14 mouse cellular contexts compared by ENCODE assay signal in genomic region chr4:48316036-48316435, GRCm38 (mm10).
"Had no signal": no experiment of that assay in that cellular context is flagged by ENCODE, and none has a peak within 500 bp of the region (broad histone marks: within the 10 kb centered on the region; RNA-seq: fewer than 3 reads in every experiment).

No protein-coding gene starts in this region.

- H3K4me2 ChIP-seq: limb, embryonic 12.5 days; midbrain, embryonic 11.5 days; midbrain, embryonic 15.5 days; neural tube, embryonic 12.5 days; stomach, embryonic 15.5 days had no signal

- H3K27ac ChIP-seq: kidney, postnatal 0 days; limb, embryonic 12.5 days; liver, embryonic 14.5 days; macrophage; midbrain, embryonic 15.5 days; neural tube, embryonic 12.5 days; stomach, embryonic 15.5 days had no signal

- H3K4me3 ChIP-seq: limb, embryonic 12.5 days; megakaryocyte, embryonic 14.5 days; midbrain, embryonic 15.5 days; neural tube, embryonic 12.5 days; stomach, embryonic 15.5 days had no signal

- ATAC-seq: midbrain, embryonic 15.5 days had no signal

- H3K36me3 ChIP-seq: limb, embryonic 12.5 days; midbrain, embryonic 15.5 days; neural tube, embryonic 12.5 days; stomach, embryonic 15.5 days had no signal

- H3K9ac ChIP-seq: limb, embryonic 12.5 days; liver, embryonic 14.5 days; midbrain, embryonic 15.5 days; neural tube, embryonic 12.5 days; stomach, embryonic 15.5 days had no signal

- H3K27me3 ChIP-seq: limb, embryonic 12.5 days; megakaryocyte, embryonic 14.5 days; midbrain, embryonic 15.5 days; neural tube, embryonic 12.5 days; stomach, embryonic 15.5 days had no signal

- H3K4me1 ChIP-seq: limb, embryonic 12.5 days; megakaryocyte, embryonic 14.5 days; neural tube, embryonic 12.5 days; stomach, embryonic 15.5 days had no signal

- DNase-seq: kidney, adult 8-10 months; kidney, postnatal 36 days; lung, adult 2 months; lung, postnatal 14 days; thymus, postnatal 36 days had no signal

- H3K9me3 ChIP-seq: limb, embryonic 12.5 days; megakaryocyte, embryonic 14.5 days; midbrain, embryonic 15.5 days; neural tube, embryonic 12.5 days; stomach, embryonic 15.5 days had no signal
